Comparison of ENCODE assay signal across 8 mouse cellular contexts in genomic region chr2:58567066-58567810, GRCm38 (mm10). TPM values are rescaled to one million over a fixed set of nuclear protein-coding genes. Genes with fewer than 3 reads are reported as not detected.
DNase-seq lines count a peak whose midpoint lies in the region; ATAC-seq lines count a peak whose summit lies in the region.

Gene Acvr1, minus strand, starts transcription at chr2:58567157.
Gene Upp2, plus strand, starts transcription at chr2:58567298.

- ATAC-seq in activated CD4-positive, CD25-positive, alpha-beta regulatory T cell, adult 4 months = peak; percentile 60

- peak; percentile 70 to 83 for DNase-seq in cerebellum, postnatal 4 days (ENCODE audit: low spot score in 2 of 2)
- peak; percentile 90 for DNase-seq in gastrocnemius, postnatal 10 days
- peak; percentile 60 for DNase-seq in induced T-regulatory cell, adult 2 months (ENCODE audit: low read depth)
- peak; percentile 90 to 94 for DNase-seq in left cerebral cortex, postnatal 10 days (ENCODE audit: extremely low spot score in 1 of 2, low spot score in 2 of 2)
- DNase-seq in right cerebral cortex, postnatal 14 days = peak; percentile 85
- peak; percentile 87 for DNase-seq in yolk sac, embryonic 10.5 days (ENCODE audit: low spot score)

- 0 out of 2 replicates have a peak, but pooled peaks cover 3% of the 10 kb centered on the region for H3K9me3 ChIP-seq in megakaryocyte, embryonic 14.5 days

- H3K4me1 ChIP-seq in megakaryocyte, embryonic 14.5 days = peaks cover 11% of the 10 kb centered on the region

- intact Hi-C loops in left cerebral cortex, postnatal 10 days (cut with DNase I) = loop anchor here (5.0 to 10.0 kb wide), 4 partner anchors 45 to 542 kb away; no protein-coding TSS in a partner anchor

- peaks cover 58% of the 10 kb centered on the region for H3K27me3 ChIP-seq in megakaryocyte, embryonic 14.5 days (replicated peaks)

- peak within 1 kb of the TSS; percentile 93 for H3K4me3 ChIP-seq in megakaryocyte, embryonic 14.5 days (replicated peaks)

- H3K36me3 ChIP-seq in megakaryocyte, embryonic 14.5 days (replicated peaks; ENCODE audit: low read length) = no peaks in the 10 kb centered on the region

RNA-seq across cellular contexts. Expression of gene Acvr1, which starts in this region (rescaled TPM):
- under 1 TPM in 1 of 2 experiments, not detected in 1; 0.65 TPM for polyA plus RNA-seq in activated CD4-positive, CD25-positive, alpha-beta regulatory T cell, adult 4 months (2017; shearing (Covaris generic))
- 10 to 100 TPM; 23.6 to 31.1 TPM for total RNA-seq in gastrocnemius, postnatal 10 days (2021)
- 10 to 100 TPM; 34.1 to 38.5 TPM for total RNA-seq in left cerebral cortex, postnatal 10 days (2021)
- 0.63 TPM in 1 of 2 replicates, not detected in the other for polyA plus RNA-seq in megakaryocyte, embryonic 14.5 days (2012; ENCODE audit: insufficient read depth, low replicate concordance)

RNA-seq across cellular contexts. Expression of gene Upp2, which starts in this region (rescaled TPM):
- polyA plus RNA-seq in activated CD4-positive, CD25-positive, alpha-beta regulatory T cell, adult 4 months (2017; shearing (Covaris generic)) = under 1 TPM in 1 of 2 experiments, not detected in 1; 0.32 TPM
- total RNA-seq in gastrocnemius, postnatal 10 days (2021) = 1 to 10 TPM; 1.8 to 3.3 TPM
- total RNA-seq in left cerebral cortex, postnatal 10 days (2021) = 10 to 100 TPM; 16.6 TPM
- polyA plus RNA-seq in megakaryocyte, embryonic 14.5 days (2012; ENCODE audit: insufficient read depth, low replicate concordance) = not detected in 2 replicates

Comparison
In these comparisons a context has a peak if more than half of its experiments do, and no peak if none do; other contexts are left out.
1. Peak in every context shown above with its lines: DNase-seq, ATAC-seq and H3K4me3 ChIP-seq.
2. RNA of gene Upp2 (total RNA-seq): 16.6 TPM in left cerebral cortex, postnatal 10 days; 1.8 to 3.3 TPM in gastrocnemius, postnatal 10 days; every median in the first group is over 4 times any median in the second.
3. Peak in ATAC-seq in activated CD4-positive, CD25-positive, alpha-beta regulatory T cell, adult 4 months; RNA of the genes that start here not detected or under 1 TPM.